Mouse (Mus musculus) B cell, adult 2 months (primary cell): ENCODE results near the gene N4bp2l2.
A peak's percentile ranks its signal among the peaks of the same experiment; 100 is the strongest.

Source experiments
- DNase-seq, 2 experiments: peaks; one replicate each; pipeline ENCODE4 v3.0.0; 2022

The N4bp2l2 gene

DNA sequence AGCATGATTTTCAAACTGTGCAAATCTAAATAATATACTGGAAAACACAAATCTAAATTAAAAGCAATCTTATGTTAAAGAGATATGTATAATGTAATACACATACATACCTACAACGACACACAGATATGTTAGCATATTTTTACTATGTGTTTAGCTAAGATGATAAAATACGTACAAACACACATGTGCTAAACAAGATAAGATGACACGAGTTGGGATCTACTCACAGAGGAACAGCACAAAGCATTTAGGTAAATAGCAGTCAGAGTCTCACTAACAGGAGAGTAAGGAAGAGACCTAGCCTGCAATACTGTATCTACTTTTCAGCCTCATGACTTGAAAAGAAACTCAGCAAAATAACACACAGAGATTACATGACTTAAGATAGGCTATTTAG, 24.5 kb downstream of the N4bp2l2 start:
- DNase-seq = no peak

DNA sequence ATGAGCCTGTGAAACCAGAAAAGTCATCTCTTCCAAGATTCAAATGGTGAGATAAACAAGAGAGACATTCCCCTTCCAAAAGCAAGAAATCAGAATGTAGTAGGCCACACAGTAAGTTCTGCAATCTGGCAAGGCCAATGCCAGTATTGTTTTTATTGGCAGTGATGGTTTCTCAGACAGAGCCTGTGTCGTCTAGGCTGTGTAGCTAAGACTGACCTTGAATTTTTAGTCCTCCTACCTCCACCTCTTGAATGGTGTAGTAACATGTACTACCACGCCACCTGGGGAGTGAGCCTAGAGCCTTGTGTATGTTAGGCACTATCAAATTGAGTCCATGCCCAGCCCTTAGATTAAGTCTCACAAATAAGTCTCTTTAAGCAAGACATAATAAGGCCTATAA, 36.3 kb downstream of the N4bp2l2 start:
- no peak for DNase-seq

DNA sequence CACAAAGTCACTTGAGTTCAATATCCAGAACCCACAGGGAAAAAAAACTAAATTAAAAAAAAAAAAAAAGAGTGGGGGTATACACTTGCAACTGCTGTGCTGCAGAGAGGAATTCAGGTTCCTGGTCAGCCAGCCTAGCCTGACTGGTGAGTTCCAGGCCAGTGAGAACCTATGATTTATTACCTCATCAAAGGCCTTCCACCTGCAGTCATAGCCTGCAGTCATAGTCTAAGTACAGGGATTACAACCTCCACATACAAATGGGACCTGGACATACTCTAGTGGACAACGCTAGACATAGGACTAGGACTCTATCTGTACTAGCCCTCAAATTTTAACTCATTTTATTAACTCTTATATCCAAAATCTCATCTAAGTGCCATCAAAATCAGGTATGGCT, 36.7 kb downstream of the N4bp2l2 start:
- DNase-seq = no peak

DNA sequence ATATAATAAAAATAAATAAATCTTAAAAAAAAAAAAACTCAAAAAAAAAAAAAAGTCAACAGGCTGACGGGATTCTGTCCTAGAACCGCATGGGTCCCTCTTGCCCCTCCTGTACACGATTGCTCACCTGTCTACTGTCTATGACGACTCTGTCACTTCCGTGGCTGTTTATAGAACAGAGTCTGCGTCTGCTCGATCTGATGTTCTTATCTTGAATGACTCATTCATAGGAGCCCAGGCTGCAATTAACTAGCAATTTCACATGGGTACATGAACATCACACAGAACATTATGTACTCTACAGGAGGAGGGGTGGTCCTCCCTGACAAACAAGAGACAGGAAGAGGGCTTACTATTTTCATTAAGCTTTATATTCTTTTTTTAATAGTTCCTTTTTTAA, 40.5 kb downstream of the N4bp2l2 start:
- no peak for DNase-seq

DNA sequence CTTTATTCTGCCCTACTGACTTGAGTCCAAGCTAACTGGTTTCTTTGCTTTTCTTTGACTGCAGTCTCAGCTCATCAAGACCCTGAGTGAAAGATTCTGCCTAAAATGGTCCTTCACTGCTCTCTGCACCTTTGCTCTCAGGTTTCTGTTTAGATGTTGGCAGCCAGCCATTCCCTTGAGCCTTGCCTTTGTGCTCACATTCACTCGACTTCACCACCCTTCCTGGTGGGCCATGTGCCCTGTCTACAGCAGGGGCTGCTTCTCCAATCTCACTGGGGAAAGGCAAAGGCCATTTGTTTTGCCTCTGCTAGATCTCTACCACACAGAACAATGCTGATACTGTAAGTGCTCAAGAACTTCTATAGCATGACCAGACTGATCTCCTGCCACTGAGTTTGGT, 43.2 kb downstream of the N4bp2l2 start:
- no peak for DNase-seq

- peak; percentile 63 to 75 for DNase-seq
These were observed 44.4 kb downstream of the N4bp2l2 start for GRCm38 (mm10) chr5:150621592-150621991.

DNA sequence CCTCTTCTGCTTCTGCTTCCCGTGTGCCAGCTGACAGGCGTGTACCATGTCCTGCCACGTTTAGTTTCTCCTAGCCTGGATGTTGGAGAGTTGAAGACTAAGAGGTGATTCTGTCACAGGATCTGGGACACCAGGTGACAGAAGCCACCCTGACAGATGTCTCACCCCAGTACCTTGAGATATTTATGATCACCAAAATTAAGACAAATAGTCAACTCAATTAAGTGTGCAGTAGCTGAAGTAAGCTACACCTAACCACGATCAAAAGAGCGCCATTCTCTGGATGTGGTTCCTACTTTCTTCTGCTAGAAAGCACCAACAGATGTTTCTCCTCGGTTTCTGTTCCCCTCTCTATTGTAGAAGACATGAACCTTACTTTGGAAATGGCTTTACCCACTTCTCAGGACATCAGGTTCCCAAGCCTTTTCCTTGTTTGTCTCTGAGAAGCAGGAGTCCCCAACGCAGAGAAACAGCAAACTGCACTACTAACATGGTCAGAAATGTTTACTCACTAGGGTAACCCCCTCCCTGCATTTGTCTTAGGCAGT, 45.3 kb downstream of the N4bp2l2 start:
- peak; percentile 49 to 53 for DNase-seq

- no peak for DNase-seq
These were observed 47.2 kb downstream of the N4bp2l2 start for GRCm38 (mm10) chr5:150618599-150619355.

- no peak for DNase-seq
These were observed 49.3 kb downstream of the N4bp2l2 start for GRCm38 (mm10) chr5:150616731-150617130.

DNA sequence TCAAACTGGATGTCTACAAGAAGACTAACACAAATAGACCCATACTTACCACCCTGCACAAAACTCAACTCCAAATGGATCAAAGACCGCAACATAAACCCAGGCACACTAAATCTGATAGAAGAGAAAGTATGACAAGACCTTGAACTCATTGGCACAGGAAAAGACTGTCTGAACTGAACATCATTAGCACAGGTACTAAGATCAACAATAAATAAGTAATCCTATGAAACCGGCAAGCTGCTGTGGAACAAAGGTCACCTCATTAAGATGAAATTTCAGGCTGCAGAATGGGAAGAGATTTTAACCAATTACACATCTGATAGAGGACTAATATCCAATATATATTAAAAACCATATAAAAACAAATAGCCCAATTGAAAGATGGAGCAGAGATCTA, 49.8 kb downstream of the N4bp2l2 start:
- no peak for DNase-seq

DNA sequence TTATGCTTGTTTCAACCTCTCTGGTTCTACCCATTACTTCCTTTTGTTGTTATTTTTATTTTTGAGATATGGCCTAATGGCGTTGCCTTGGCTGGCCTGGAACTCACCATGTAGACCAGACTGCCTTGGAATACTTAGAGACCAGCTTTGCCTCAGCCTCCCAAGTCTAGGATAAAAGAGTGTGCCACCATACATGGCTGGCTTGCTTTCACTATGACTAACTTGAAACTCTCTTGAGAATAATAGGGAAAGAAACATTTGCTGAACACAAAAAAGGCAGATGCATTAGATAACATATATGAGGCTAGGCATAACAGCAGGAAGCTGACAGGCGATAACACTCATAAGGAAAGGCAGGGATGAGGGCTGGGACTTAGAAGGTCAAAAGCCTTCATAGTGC, 51.9 kb downstream of the N4bp2l2 start:
- no peak for DNase-seq

GRCm38 (mm10) chr5:150611697-150612096, 54.3 kb downstream of the N4bp2l2 start:
- peak; percentile 52 to 58 for DNase-seq

DNA sequence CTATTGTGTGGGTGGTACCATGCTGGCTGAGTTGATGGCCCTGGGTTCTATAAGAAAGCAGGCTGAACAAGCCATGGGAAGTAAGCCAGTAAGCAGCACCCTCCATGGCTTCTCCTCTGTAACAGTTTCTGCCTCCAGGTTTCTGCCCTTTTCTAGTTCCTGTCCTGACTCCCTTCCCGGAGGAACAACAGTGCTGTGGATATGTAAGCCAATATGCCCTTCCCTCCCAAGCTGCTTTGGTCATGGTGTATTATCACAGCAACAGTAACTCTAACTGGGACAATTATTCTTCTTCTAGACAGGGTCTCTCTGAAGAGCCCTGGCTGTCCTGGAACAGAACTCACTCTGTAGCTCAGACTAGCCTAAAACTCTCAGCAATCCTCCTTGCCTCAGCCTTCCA, 54.8 kb downstream of the N4bp2l2 start:
- no peak for DNase-seq

- no peak for DNase-seq
These were observed 58.4 kb downstream of the N4bp2l2 start for GRCm38 (mm10) chr5:150607631-150608030.

GRCm38 (mm10) chr5:150606131-150606530, 59.9 kb downstream of the N4bp2l2 start:
- DNase-seq = no peak

GRCm38 (mm10) chr5:150601441-150602230, 64.3 kb downstream of the N4bp2l2 start:
- DNase-seq = no peak

- peak; percentile 55 to 60 for DNase-seq
These were observed 65.2 kb downstream of the N4bp2l2 start for GRCm38 (mm10) chr5:150600554-150601440.

GRCm38 (mm10) chr5:150599301-150600294, 66.4 kb downstream of the N4bp2l2 start:
- DNase-seq = peak; percentile 25 to 27

DNA sequence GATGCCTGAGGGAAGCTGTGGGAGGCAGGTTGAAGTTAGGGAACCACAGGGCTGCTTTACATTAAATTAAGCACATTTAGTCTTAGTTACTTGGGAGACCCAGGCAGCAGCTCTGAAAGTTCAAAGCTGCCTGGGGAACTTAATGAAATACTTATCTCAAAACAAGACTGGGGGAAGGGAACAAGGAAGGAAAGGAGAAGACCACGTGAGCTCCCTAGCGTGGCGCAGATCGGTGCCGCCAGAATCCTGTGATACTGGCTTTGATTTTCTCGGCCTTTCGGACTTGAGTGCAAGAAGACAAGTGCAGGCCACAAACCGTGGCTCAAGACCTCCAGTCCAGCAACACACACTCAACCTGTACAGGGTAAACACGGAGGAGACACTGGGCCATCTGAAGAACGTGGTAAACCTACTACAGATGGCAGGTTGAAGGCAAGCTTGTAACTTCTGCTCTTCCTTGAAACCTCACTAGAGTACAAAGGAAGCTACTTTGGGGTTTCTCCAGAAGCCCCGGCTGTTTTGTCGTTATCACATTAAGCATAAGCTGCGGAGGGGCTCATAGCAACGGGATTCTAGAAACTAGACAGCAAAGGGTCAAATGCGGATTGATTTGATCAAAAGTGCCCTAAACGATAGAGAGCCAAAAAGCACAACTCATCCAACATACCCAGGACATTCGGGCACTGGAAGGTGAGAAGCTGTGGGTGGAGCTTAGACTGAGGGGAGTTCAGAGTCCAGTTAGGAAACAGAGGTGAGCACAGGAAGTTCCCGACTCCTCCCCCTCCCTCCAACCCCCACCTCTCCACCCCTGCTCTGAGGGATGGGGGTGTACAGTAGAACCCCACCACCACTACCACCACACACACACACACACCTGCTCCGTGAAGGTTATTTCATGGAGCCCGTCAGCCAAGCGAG, 67.5 kb downstream of the N4bp2l2 start:
- DNase-seq = no peak

GRCm38 (mm10) chr5:150597088-150597487, 68.9 kb downstream of the N4bp2l2 start, which contains the start of gene N4bp2l1:
Gene N4bp2l1, minus strand, starts transcription at chr5:150597188.
- no peak for DNase-seq
